Mouse (Mus musculus) granulocyte monocyte progenitor cell, adult 5-6 weeks (primary cell): Measurements from ENCODE around the gene Cmss1. TPM values are rescaled to one million over a fixed set of nuclear protein-coding genes. Genes with fewer than 3 reads are reported as not detected.

Experiments
- ATAC-seq: replicated peaks from 2 replicates; pipeline ENCODE4 v1.8.0; 2016; ENCODE audit warnings: mild to moderate bottlenecking, moderate TSS enrichment, inconsistent platforms; ENCODE audit not compliant: poor library complexity, severe bottlenecking
- total RNA-seq, 2 experiments: library from RNA; stranded (forward) in 1 of 2; stranded (reverse) in 1 of 2; fragments of 200-712, 200-1000 nt in 1 of 2; fragments of >200 nt in 1 of 2; fragmentation: Nextera tagmentation in 1 of 2; gene quantifications; 2 replicates each; pipeline ENCODE4 v1.2.3; 2014 to 2017

Gene Cmss1
- total RNA-seq, 2 experiments from 2014 or later: 42.6 to 72.4 TPM

DNA sequence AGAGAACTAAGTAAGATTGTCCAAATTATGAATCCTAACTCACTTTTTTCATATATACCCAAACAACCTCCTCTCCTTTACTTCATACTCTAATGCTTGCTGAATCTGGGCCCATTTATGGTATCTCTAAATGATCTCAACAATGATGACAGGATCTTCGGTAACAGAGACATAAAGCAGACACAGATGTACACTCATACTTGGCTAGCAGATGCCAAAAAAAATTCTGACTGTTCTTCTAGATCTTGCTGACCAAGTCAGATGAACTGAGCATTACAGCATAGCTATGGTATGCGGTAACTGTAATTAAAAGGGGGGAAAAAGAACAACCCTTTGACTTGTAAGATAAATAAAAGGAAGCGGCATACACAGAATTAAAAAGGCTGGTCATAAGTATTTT, 43.2 kb downstream of the Cmss1 start:
- no peak for ATAC-seq

GRCm38 (mm10) chr16:57560185-57560584, 46.5 kb downstream of the Cmss1 start:
- no peak for ATAC-seq

DNA sequence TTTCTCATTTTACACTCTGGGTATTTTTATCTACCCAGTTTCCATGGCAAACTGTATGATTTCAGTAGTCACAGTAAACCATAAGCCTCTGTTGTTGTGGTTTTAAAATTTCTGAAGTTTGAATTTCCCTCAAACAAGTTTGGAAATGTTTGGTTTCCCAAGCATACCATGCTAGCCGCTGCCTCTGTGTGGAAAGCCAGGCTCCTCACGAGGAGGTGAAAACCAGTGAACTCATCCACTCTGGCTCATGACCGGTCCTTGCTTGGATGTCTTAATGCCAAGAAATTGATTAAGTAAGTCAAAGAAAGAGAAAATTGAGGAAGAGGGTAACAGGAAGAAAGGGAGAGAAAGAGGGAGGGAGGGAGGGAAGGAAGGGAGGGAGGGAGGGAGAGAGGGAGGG, 48.4 kb downstream of the Cmss1 start:
- peak; percentile 93 for ATAC-seq

- ATAC-seq: no peak
Measured at GRCm38 (mm10) chr16:57556244-57556643, 50.4 kb downstream of the Cmss1 start.

- no peak for ATAC-seq
Measured at GRCm38 (mm10) chr16:57555667-57556066, 51.0 kb downstream of the Cmss1 start.

DNA sequence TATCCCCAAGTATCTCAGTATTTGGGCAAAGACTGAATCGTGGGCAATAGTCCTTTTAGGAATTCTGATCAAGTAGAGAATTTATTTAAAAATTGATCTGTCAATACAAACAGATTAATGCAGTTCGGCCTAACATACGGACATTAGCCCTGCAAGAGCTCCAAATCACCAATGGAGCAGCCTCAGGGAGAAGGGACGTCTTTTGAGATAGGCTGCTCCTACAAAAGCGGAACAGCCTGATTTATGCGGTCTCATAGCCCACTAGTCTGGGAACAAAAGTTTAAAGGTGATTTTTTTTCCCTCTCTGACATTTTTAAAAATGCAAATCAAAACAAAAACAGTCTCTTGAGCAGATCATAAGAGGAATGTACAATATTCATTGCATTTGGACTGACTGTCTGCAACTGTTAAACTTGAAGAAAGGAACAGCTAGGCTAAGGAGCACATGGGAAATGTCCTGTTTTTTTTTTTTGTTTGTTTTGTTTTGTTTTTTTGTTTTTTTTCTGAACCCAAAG, 51.7 kb downstream of the Cmss1 start:
- ATAC-seq: no peak

DNA sequence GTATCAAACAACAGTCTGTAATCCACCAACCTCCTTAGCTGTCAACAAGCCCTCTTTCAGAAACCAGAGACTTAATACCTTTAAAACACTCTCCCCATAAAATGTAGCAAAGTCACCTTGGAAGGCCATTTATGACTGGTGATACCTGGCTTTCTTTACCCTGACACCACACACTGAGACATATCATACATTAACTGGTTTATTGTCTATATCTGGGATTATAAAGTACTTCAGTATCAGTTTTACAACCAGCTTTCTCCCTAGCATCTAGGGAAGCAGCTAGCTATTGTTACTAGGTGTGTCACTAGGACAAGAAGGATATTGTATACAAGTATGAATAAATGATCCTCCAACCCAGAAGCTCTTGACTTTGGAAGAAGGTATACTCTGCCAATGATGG, 53.4 kb downstream of the Cmss1 start:
- ATAC-seq: no peak

DNA sequence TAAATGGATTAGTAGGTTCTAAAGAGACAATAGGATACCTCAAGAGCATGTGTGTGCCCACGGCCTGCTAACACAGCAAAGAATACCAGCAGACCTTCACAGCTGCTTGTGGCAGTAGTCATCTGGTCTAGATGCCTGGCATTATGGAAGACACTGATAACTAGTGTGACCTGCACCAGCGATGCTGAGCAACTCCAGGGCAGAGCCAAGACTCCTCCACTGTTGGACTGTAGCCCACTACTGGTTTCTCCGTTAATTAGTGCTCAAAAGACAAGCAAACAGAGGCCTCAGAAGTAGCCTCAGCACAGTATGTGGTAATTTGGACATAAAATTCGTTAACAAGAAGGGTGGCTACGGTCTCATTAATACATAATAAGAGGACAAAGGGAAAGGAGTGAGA, 54.0 kb downstream of the Cmss1 start:
- no peak for ATAC-seq

DNA sequence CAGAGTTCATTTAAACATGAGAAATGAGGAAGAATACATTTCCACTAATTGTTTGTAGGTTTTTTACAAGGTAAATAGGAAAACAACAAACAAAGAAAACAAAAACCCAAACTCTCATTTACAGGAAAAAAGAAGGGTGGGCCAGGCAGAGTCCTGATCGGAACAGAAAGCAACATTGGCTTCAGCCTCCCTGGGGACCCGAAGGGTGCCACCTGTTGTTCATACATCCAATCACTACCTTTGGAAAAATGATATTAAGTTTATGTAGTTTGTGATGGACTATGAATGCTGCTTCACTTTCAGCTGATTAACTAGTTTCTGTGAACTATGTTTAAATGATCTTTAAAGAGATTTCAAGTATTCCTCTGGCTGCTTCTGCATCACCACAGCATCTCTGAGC, 55.0 kb downstream of the Cmss1 start:
- no peak for ATAC-seq

DNA sequence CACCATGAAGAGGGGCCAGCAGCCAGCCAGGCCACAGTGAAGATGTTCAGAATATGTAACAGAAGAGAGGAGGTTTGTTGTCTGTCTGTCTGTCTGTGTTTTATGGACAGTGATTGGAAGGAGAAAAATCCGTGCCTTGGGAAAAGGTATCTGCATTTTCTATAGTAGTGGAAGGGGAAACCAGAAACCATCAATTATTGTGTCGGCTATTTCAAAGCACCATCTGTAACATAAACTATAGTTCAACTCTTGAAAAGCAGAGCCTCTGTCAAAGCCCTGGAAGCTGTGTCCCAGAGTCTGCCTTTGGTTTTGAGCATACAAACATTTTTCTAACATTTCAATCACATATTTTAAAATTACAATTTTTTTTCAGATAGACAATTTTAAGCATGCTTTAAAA, 55.8 kb downstream of the Cmss1 start:
- no peak for ATAC-seq

GRCm38 (mm10) chr16:57550088-57550487, 56.6 kb downstream of the Cmss1 start:
- ATAC-seq: peak; percentile 73

DNA sequence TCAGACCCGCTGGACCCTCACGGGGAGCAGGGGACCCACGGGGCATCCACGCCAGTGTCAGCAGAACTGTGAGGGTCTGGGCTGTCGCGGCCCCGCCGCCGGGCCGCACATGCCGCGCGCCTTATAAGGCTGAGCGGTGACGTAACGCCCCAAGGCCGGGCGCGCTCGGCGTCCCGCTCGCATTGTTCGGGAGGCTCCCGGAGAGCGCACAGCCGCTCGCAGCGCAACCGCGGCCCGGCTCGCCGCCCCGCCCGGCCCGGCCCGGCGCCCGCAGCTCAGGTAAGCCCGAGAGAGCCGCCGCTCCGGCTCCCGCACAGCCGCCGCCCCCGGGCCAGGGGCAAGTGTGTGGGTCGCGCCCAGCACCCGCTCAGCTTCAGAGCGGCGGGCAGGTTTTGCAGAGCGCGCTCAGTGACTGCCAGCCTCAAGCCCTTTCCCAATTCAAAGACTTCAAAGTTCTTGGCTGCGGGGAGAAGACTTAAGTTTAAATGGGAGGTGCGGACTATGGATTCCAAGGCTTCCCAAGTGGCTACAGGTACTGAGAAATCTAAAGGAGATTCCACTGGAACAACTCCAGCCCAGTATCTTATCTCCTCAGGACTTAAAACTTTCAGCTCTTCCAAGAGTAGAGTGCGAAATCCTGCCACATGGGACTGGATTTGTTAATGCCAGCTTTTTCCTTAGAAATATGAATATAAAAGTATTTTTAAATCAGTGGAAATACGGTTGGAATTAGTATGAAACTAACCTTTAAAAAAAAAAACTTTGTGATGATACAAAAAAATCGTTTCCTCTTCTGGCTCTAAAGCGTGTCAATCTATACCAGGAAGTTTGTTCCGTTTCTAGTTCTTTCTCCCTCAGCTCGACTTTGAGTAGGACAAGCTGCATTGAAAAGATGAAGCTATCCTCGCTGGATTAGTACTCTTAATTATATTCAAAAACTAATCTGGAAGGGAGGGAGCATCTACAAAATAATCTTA, 57.3 kb downstream of the Cmss1 start:
- ATAC-seq: peak; percentile 78

DNA sequence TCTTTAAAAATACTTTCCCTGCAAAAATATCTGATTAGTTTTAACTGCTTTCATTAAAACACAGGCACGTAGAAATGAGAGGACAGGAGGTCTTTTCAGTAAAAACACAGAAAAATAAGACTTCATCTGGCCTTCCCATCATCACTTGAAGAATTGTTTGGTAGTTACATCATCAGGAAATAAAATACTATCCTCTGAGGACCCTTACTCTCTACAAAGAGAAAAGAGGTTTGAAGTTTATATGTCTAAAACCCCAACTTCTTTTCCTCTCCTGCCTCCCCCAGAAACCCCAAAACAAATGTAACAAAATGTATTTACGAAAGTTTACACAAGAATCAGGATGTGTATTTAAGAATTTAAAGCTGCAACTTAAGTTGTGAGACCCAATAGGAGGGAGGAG, 58.1 kb downstream of the Cmss1 start:
- ATAC-seq: no peak

- peak; percentile 55 for ATAC-seq
Measured at GRCm38 (mm10) chr16:57546355-57546754, 60.3 kb downstream of the Cmss1 start.

DNA sequence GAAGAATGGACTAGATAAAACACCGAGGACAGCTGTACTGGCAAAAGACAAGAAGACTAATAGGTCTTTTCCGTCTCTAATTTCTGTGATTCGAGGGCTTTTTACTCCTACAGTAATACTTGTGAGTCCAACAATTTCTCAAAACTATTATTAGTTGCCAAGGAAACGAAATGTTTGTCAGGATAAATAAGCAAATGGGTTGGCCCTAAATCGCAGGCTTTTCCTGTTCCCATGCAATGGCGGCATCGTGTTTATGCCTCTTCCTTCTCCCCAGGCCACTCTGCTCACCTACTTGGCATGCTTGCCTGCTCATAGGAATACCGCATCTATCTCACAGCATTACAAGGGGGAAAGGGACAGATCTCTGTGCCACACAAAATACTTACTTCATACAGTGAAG, 62.2 kb downstream of the Cmss1 start:
- no peak for ATAC-seq

DNA sequence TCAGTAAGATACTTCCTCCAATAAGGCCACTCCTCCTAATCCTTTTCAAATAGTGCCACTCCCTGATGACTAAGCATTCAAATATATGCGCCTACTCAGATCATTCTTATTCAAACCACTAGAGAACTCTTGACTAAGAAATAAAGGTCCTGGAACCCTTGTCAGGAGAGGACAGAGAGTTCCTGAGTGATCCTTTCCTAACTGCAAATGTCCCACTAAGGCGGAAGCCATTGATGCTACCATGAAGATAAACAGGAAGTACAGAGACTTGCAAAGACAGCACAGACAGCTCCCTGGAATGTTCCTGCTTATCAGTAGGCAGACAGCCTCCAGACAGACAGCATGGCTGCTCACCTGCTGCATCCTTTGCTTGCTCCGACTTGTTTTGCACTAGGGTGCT, 63.4 kb downstream of the Cmss1 start:
- no peak for ATAC-seq

DNA sequence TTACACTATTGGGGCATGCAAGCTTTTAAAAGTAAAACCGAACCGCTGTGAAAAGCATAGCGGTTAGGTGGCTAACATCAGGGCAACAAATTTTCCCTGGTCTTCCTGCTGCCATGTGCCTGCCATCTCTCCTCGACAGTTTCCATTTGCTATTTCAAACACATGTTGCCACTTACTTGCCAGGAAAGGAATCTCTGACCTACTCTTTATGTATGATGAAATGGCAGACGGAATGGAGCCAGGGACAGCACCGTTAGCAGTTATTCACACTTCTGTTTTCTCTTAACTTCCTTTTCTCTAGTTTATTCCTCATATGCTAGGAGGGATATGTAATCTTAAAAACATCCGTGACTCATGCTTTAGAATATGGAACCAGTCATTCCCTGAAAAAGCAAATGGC, 70.2 kb downstream of the Cmss1 start:
- peak; percentile 92 for ATAC-seq

DNA sequence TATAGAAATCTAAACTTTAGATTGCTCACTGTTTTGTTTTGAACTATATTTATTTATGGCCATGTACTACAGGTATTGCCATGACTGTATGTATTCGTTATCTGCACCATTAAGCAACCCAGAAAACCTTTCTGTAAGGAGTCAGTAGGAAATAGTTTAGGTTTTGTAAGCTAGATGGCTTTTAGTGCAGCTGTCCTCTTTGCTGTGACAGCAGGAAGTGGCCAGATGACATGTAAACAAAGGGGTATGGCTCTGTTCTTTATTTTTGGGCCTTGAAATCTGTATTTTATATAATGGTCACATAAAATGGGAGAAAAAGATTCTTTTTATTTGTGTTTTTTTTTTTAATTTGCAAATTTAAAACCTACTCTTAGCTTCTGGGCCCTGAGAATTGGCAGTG, 71.9 kb downstream of the Cmss1 start:
- peak; percentile 49 for ATAC-seq

GRCm38 (mm10) chr16:57534365-57534764, 72.3 kb downstream of the Cmss1 start:
- ATAC-seq: peak; percentile 45

GRCm38 (mm10) chr16:57532081-57532493, 74.6 kb downstream of the Cmss1 start:
- ATAC-seq: no peak

DNA sequence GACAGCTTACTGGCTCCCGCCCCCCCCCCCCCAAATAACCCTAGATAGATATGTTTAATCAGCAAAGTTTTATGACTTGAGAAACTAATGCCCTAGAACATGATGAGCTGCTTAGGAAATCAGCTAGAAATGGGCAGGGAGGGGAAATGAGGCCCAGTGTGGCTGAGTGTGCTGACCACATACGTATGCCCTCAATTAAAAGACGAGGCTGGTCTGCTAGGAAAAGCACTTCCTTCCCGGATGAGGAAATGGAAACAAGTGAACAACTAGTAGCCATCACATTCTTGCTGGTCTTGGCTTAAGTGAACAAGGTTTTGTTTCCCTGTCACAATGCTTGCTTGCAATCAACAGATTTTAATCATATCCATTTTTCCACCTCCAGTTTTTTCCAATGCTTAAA, 76.1 kb downstream of the Cmss1 start:
- ATAC-seq: peak; percentile 55

- ATAC-seq: peak; percentile 67
Measured at GRCm38 (mm10) chr16:57528457-57528856, 78.2 kb downstream of the Cmss1 start.
